Mouse (Mus musculus) limb, embryonic 15.5 days (tissue): ENCODE results near the gene Vmn1r178. TPM values are rescaled to one million over a fixed set of nuclear protein-coding genes. Genes with fewer than 3 reads are reported as not detected.
"Not testable (repeated sequence)": the region's sequence is repeated elsewhere in the genome, so short reads cannot be mapped to it uniquely, and the experiment has no call there.

Experiments used
- ATAC-seq: fragments of 200-750 bp; cut with Nextera tagmentation; 2 replicates; pipeline ENCODE4 v1.8.0; 2017; ENCODE audit warnings: low read depth, moderate TSS enrichment; ENCODE audit not compliant: insufficient number of reproducible peaks, low FRiP score, low TSS enrichment
- H3K27ac ChIP-seq: fragments of 300-500 bp; sonication (generic); 2 replicates; pipeline ENCODE4 v1.5.1; 2015; ENCODE audit warnings: moderate library complexity, mild to moderate bottlenecking, inconsistent platforms
- H3K27me3 ChIP-seq: fragments of 300-500 bp; sonication (generic); 2 replicates; pipeline ENCODE4 v1.6.1; 2015; ENCODE audit warnings: inconsistent platforms
- H3K36me3 ChIP-seq: fragments of 300-500 bp; sonication (generic); 2 replicates; pipeline ENCODE4 v1.6.1; 2015; ENCODE audit warnings: inconsistent platforms
- H3K4me1 ChIP-seq: fragments of 300-500 bp; sonication (generic); 2 replicates; pipeline ENCODE4 v1.6.1; 2015; ENCODE audit warnings: inconsistent platforms
- H3K4me2 ChIP-seq: fragments of 300-500 bp; sonication (generic); 2 replicates; pipeline ENCODE4 v1.6.1; 2015; ENCODE audit warnings: mild to moderate bottlenecking, inconsistent platforms
- H3K4me3 ChIP-seq: fragments of 300-500 bp; sonication (generic); 2 replicates; pipeline ENCODE4 v1.5.1; 2015; ENCODE audit warnings: mild to moderate bottlenecking, inconsistent platforms
- H3K9ac ChIP-seq: fragments of 300-500 bp; sonication (generic); 2 replicates; pipeline ENCODE4 v1.6.1; 2015; ENCODE audit warnings: inconsistent platforms
- H3K9me3 ChIP-seq: fragments of 300-500 bp; sonication (generic); 2 replicates; pipeline ENCODE4 v1.6.1; 2016; ENCODE audit warnings: inconsistent platforms
- WGBS: fragments of 180-500 bp; shearing (Covaris S2); methylation state at CpG from one replicate; pipeline ENCODE4 v1.1.7; 2015; 5-methylcytosine and 5-hydroxymethylcytosine counted together
- polyA plus RNA-seq: library from polyadenylated mRNA; unstranded; fragments of >200 nt; fragmentation: Nextera tagmentation; extraction: Ambion mirVana; gene quantifications from 2 replicates; pipeline ENCODE4 v1.2.1, GENCODE M21; 2015

Gene Vmn1r178
- polyA plus RNA-seq: not detected in 2 replicates

- H3K4me1 ChIP-seq: no peaks in the 10 kb centered on the region
- ATAC-seq: no peak
- no peak within 1 kb of the TSS for H3K27ac ChIP-seq
- no peaks in the 10 kb centered on the region for H3K27me3 ChIP-seq
- H3K4me3 ChIP-seq: no peak within 1 kb of the TSS
- no peak within 1 kb of the TSS for H3K9ac ChIP-seq
- H3K4me2 ChIP-seq: no peak within 1 kb of the TSS
- H3K9me3 ChIP-seq: peaks cover 10% of the 10 kb centered on the region; the same call in 1 of the 2 replicates
- 89% methylated on average over 1 of the region's 1 CpGs for WGBS
- H3K36me3 ChIP-seq: no peaks in the 10 kb centered on the region
These were observed at the start of gene Vmn1r178 for GRCm38 (mm10) chr7:23891709-23892108. Vmn1r178 (plus strand) TSS chr7:23892009.

GRCm38 (mm10) chr7:23866349-23866748 lies 25.5 kb upstream of the Vmn1r178 start, which contains the start of gene Vmn1r177:
Vmn1r177 (minus strand) TSS chr7:23866449.
- not testable (repeated sequence) for ATAC-seq, H3K9me3 ChIP-seq, H3K36me3 ChIP-seq, H3K27ac ChIP-seq, H3K4me1 ChIP-seq, H3K9ac ChIP-seq, H3K4me2 ChIP-seq, H3K4me3 ChIP-seq, H3K27me3 ChIP-seq
- 18% methylated on average over 1 of the region's 1 CpGs for WGBS

- H3K9ac ChIP-seq, H3K4me2 ChIP-seq, H3K27me3 ChIP-seq, H3K36me3 ChIP-seq, H3K9me3 ChIP-seq, H3K4me3 ChIP-seq, H3K4me1 ChIP-seq, H3K27ac ChIP-seq, ATAC-seq: not testable (repeated sequence)
- WGBS: 61% methylated on average over 4 of the region's 4 CpGs
These were observed 14.9 kb upstream of the Vmn1r178 start for GRCm38 (mm10) chr7:23876918-23877317.

- H3K4me1 ChIP-seq: no peaks in the 10 kb centered on the region
- 41% methylated on average over 2 of the region's 2 CpGs for WGBS
- no peak within 1 kb of the TSS for H3K4me2 ChIP-seq
- no peak within 1 kb of the TSS for H3K9ac ChIP-seq
- ATAC-seq: no peak
- no peaks in the 10 kb centered on the region for H3K36me3 ChIP-seq
- H3K27me3 ChIP-seq: no peaks in the 10 kb centered on the region
- H3K9me3 ChIP-seq: no peaks in the 10 kb centered on the region
- H3K4me3 ChIP-seq: no peak within 1 kb of the TSS
- H3K27ac ChIP-seq: no peak within 1 kb of the TSS
These were observed 34.9 kb downstream of the Vmn1r178 start, which contains the start of gene Vmn1r179 for GRCm38 (mm10) chr7:23926678-23927077. Vmn1r179 (plus strand) TSS chr7:23926978.

Other genes starting within 250 kb of the Vmn1r178 start
- gene Vmn1r172, start 233.7 kb upstream of the Vmn1r178 start, polyA plus RNA-seq: not detected in 2 replicates
- gene Vmn1r173, start 191.3 kb upstream of the Vmn1r178 start, polyA plus RNA-seq: not detected in 2 replicates
- not detected in 2 replicates for gene Vmn1r174, start 139.7 kb upstream of the Vmn1r178 start, polyA plus RNA-seq
- not detected in 2 replicates for gene Vmn1r175, start 81.4 kb upstream of the Vmn1r178 start, polyA plus RNA-seq
- not detected in 2 replicates for gene Vmn1r176, start 54.6 kb upstream of the Vmn1r178 start, polyA plus RNA-seq
- not detected in 2 replicates for gene Vmn1r177, start 25.6 kb upstream of the Vmn1r178 start, polyA plus RNA-seq
- not detected in 2 replicates for gene Vmn1r179, start 35.0 kb downstream of the Vmn1r178 start, polyA plus RNA-seq
- not detected in 2 replicates for gene Vmn1r180, start 58.6 kb downstream of the Vmn1r178 start, polyA plus RNA-seq
- gene Vmn1r181, start 82.6 kb downstream of the Vmn1r178 start, polyA plus RNA-seq: not detected in 2 replicates
- not detected in 2 replicates for gene V1rd19, start 109.7 kb downstream of the Vmn1r178 start, polyA plus RNA-seq
- gene Vmn1r183, start 161.2 kb downstream of the Vmn1r178 start, polyA plus RNA-seq: not detected in 2 replicates
- gene Zfp180, start 189.9 kb downstream of the Vmn1r178 start, polyA plus RNA-seq: 19.1 and 20.4 TPM in 2 replicates
- gene Zfp112, start 220.3 kb downstream of the Vmn1r178 start, polyA plus RNA-seq: 6.9 and 7.9 TPM in 2 replicates
- gene Zfp235, start 242.2 kb downstream of the Vmn1r178 start, polyA plus RNA-seq: 16.9 and 19.7 TPM in 2 replicates